Mouse (Mus musculus): Measurements from ENCODE around the gene Ift46. TPM values are rescaled to one million over a fixed set of nuclear protein-coding genes. Genes with fewer than 3 reads are reported as not detected.

Gene Ift46
- polyA plus RNA-seq, 1 experiment = 58.8 TPM

GRCm38 (mm10) chr9:44810316-44810715, 42.6 kb downstream of the Ift46 start:
- no peak for TF ChIP-seq POLR2A (IDR thresholded peaks at IDR 0.05; ENCODE audit: low read depth, low read length)
- H3K4me3 ChIP-seq (ENCODE audit: insufficient read depth, low read depth, low read length) = no peak overlapping the region
- H3K27ac ChIP-seq (ENCODE audit: insufficient read depth, low read depth, low read length) = no peak overlapping the region
- DNase-seq = peak; percentile 37
- peaks cover 9% of the 10 kb centered on the region; the same call in 1 of the 2 replicates for H3K36me3 ChIP-seq (ENCODE audit: control insufficient read depth, insufficient read depth, low read length)
- WGBS = 39% methylated on average over 10 of the region's 10 CpGs
- no peaks in the 10 kb centered on the region for H3K4me1 ChIP-seq (ENCODE audit: control insufficient read depth, insufficient read depth, low read length)
- H3K27me3 ChIP-seq (replicated peaks; ENCODE audit: control insufficient read depth, insufficient read depth, low read length) = no peaks in the 10 kb centered on the region

GRCm38 (mm10) chr9:44814179-44814578, 46.5 kb downstream of the Ift46 start:
- H3K27ac ChIP-seq (ENCODE audit: insufficient read depth, low read depth, low read length) = no peak overlapping the region
- TF ChIP-seq POLR2A (IDR thresholded peaks at IDR 0.05; ENCODE audit: low read depth, low read length) = no peak
- no peak for TF ChIP-seq CTCF (conservative IDR thresholded peaks at IDR 0.05; ENCODE audit: insufficient read depth, insufficient read length, low read depth, low read length)
- H3K36me3 ChIP-seq (ENCODE audit: control insufficient read depth, insufficient read depth, low read length) = peaks cover 15% of the 10 kb centered on the region
- WGBS = 90% methylated on average over 8 of the region's 8 CpGs
- no peak overlapping the region for H3K4me3 ChIP-seq (ENCODE audit: insufficient read depth, low read depth, low read length)
- H3K4me1 ChIP-seq (ENCODE audit: control insufficient read depth, insufficient read depth, low read length) = no peaks in the 10 kb centered on the region
- DNase-seq = no peak
- no peaks in the 10 kb centered on the region for H3K27me3 ChIP-seq (replicated peaks; ENCODE audit: control insufficient read depth, insufficient read depth, low read length)

- H3K27ac ChIP-seq (ENCODE audit: insufficient read depth, low read depth, low read length) = no peak overlapping the region
- DNase-seq = no peak
- H3K4me1 ChIP-seq (ENCODE audit: control insufficient read depth, insufficient read depth, low read length) = no peaks in the 10 kb centered on the region
- peaks cover 19% of the 10 kb centered on the region for H3K36me3 ChIP-seq (ENCODE audit: control insufficient read depth, insufficient read depth, low read length)
- WGBS = 79% methylated on average over 5 of the region's 5 CpGs
- H3K4me3 ChIP-seq (ENCODE audit: insufficient read depth, low read depth, low read length) = no peak overlapping the region
- no peak for TF ChIP-seq POLR2A (IDR thresholded peaks at IDR 0.05; ENCODE audit: low read depth, low read length)
- TF ChIP-seq CTCF (conservative IDR thresholded peaks at IDR 0.05; ENCODE audit: insufficient read depth, insufficient read length, low read depth, low read length) = no peak
- no peaks in the 10 kb centered on the region for H3K27me3 ChIP-seq (replicated peaks; ENCODE audit: control insufficient read depth, insufficient read depth, low read length)
These were observed 49.8 kb downstream of the Ift46 start for GRCm38 (mm10) chr9:44817522-44817921.

- WGBS = 75% methylated on average over 15 of the region's 15 CpGs
- Histone ChIP-seq H3K4me1 (ENCODE audit: control insufficient read depth, insufficient read depth, low read length) (no peaks in the 10 kb centered on the region), H3K27ac (ENCODE audit: insufficient read depth, low read depth, low read length) (no peak overlapping the region), H3K27me3 (replicated peaks; ENCODE audit: control insufficient read depth, insufficient read depth, low read length) (no peaks in the 10 kb centered on the region), H3K4me3 (ENCODE audit: insufficient read depth, low read depth, low read length) (no peak overlapping the region), H3K36me3 (ENCODE audit: control insufficient read depth, insufficient read depth, low read length) (peaks cover 11% of the 10 kb centered on the region)
- no peak for DNase-seq
- no peak for TF ChIP-seq CTCF (conservative IDR thresholded peaks at IDR 0.05; ENCODE audit: insufficient read depth, insufficient read length, low read depth, low read length)
These were observed 52.5 kb downstream of the Ift46 start for GRCm38 (mm10) chr9:44819920-44820827.

GRCm38 (mm10) chr9:44826660-44827059, 59.0 kb downstream of the Ift46 start:
- H3K4me3 ChIP-seq (ENCODE audit: insufficient read depth, low read depth, low read length) = no peak overlapping the region
- no peak for DNase-seq
- TF ChIP-seq POLR2A (IDR thresholded peaks at IDR 0.05; ENCODE audit: low read depth, low read length) (no peak), CTCF (conservative IDR thresholded peaks at IDR 0.05; ENCODE audit: insufficient read depth, insufficient read length, low read depth, low read length) (no peak)
- H3K36me3 ChIP-seq (ENCODE audit: control insufficient read depth, insufficient read depth, low read length) = peaks cover 14% of the 10 kb centered on the region
- no peaks in the 10 kb centered on the region for H3K27me3 ChIP-seq (replicated peaks; ENCODE audit: control insufficient read depth, insufficient read depth, low read length)
- WGBS = 83% methylated on average over 7 of the region's 7 CpGs
- no peaks in the 10 kb centered on the region for H3K4me1 ChIP-seq (ENCODE audit: control insufficient read depth, insufficient read depth, low read length)
- H3K27ac ChIP-seq (ENCODE audit: insufficient read depth, low read depth, low read length) = no peak overlapping the region

GRCm38 (mm10) chr9:44828944-44829343, 61.2 kb downstream of the Ift46 start:
- 97% methylated on average over 11 of the region's 11 CpGs for WGBS
- Histone ChIP-seq H3K4me1 (ENCODE audit: control insufficient read depth, insufficient read depth, low read length) (no peaks in the 10 kb centered on the region), H3K36me3 (ENCODE audit: control insufficient read depth, insufficient read depth, low read length) (peaks cover 10% of the 10 kb centered on the region), H3K27ac (ENCODE audit: insufficient read depth, low read depth, low read length) (no peak overlapping the region), H3K27me3 (replicated peaks; ENCODE audit: control insufficient read depth, insufficient read depth, low read length) (no peaks in the 10 kb centered on the region), H3K4me3 (ENCODE audit: insufficient read depth, low read depth, low read length) (no peak overlapping the region)
- TF ChIP-seq CTCF (conservative IDR thresholded peaks at IDR 0.05; ENCODE audit: insufficient read depth, insufficient read length, low read depth, low read length) = no peak
- TF ChIP-seq POLR2A (IDR thresholded peaks at IDR 0.05; ENCODE audit: low read depth, low read length) = no peak
- no peak for DNase-seq

GRCm38 (mm10) chr9:44830506-44830905, 62.8 kb downstream of the Ift46 start:
- peaks cover 8% of the 10 kb centered on the region for H3K36me3 ChIP-seq (ENCODE audit: control insufficient read depth, insufficient read depth, low read length)
- H3K27me3 ChIP-seq (replicated peaks; ENCODE audit: control insufficient read depth, insufficient read depth, low read length) = no peaks in the 10 kb centered on the region
- WGBS = 47% methylated on average over 2 of the region's 2 CpGs
- TF ChIP-seq CTCF (conservative IDR thresholded peaks at IDR 0.05; ENCODE audit: insufficient read depth, insufficient read length, low read depth, low read length) = no peak
- no peak for TF ChIP-seq POLR2A (IDR thresholded peaks at IDR 0.05; ENCODE audit: low read depth, low read length)
- no peak overlapping the region for H3K27ac ChIP-seq (ENCODE audit: insufficient read depth, low read depth, low read length)
- peak; percentile 60 for DNase-seq
- no peak overlapping the region for H3K4me3 ChIP-seq (ENCODE audit: insufficient read depth, low read depth, low read length)
- H3K4me1 ChIP-seq (ENCODE audit: control insufficient read depth, insufficient read depth, low read length) = no peaks in the 10 kb centered on the region
